Mouse (Mus musculus): ENCODE measurements around the gene Kif14.
A peak's percentile ranks its signal among the peaks of the same experiment; 100 is the strongest.
"Not testable (repeated sequence)": the region's sequence is repeated elsewhere in the genome, so short reads cannot be mapped to it uniquely, and the experiment has no call there.

The Kif14 gene

GRCm38 (mm10) chr1:136491681-136492080 lies 25.5 kb downstream of the Kif14 start:
- no peak for DNase-seq (ENCODE audit: low spot score)

GRCm38 (mm10) chr1:136492232-136492631 lies 26.1 kb downstream of the Kif14 start:
- DNase-seq (ENCODE audit: low spot score), result no peak

GRCm38 (mm10) chr1:136499317-136499716 lies 33.2 kb downstream of the Kif14 start:
- no peak for DNase-seq (ENCODE audit: low spot score)

- no peak for DNase-seq (ENCODE audit: low spot score)
Observed at GRCm38 (mm10) chr1:136502936-136503335, 36.8 kb downstream of the Kif14 start.

- not testable (repeated sequence) for DNase-seq (ENCODE audit: low spot score)
Observed at GRCm38 (mm10) chr1:136506255-136506654, 40.1 kb downstream of the Kif14 start.

- no peak for DNase-seq (ENCODE audit: low spot score)
Observed at GRCm38 (mm10) chr1:136512317-136512716, 46.2 kb downstream of the Kif14 start.

- DNase-seq (ENCODE audit: low spot score), result no peak
Observed at GRCm38 (mm10) chr1:136513181-136513580, 47.0 kb downstream of the Kif14 start.

GRCm38 (mm10) chr1:136518699-136519356 lies 52.7 kb downstream of the Kif14 start:
- DNase-seq (ENCODE audit: low spot score), result no peak

GRCm38 (mm10) chr1:136521363-136521937 lies 55.3 kb downstream of the Kif14 start:
- DNase-seq (ENCODE audit: low spot score), result no peak

- DNase-seq (ENCODE audit: low spot score), result peak; percentile 52
Observed at GRCm38 (mm10) chr1:136524917-136525316, 58.8 kb downstream of the Kif14 start.

- no peak for DNase-seq (ENCODE audit: low spot score)
Observed at GRCm38 (mm10) chr1:136525818-136526217, 59.7 kb downstream of the Kif14 start.

- no peak for DNase-seq (ENCODE audit: low spot score)
Observed at GRCm38 (mm10) chr1:136527163-136527562, 61.0 kb downstream of the Kif14 start.

- no peak for DNase-seq (ENCODE audit: low spot score)
Observed at GRCm38 (mm10) chr1:136532556-136532955, 66.4 kb downstream of the Kif14 start.

- no peak for DNase-seq (ENCODE audit: low spot score)
Observed at GRCm38 (mm10) chr1:136536947-136537346, 70.8 kb downstream of the Kif14 start.

GRCm38 (mm10) chr1:136538247-136538646 lies 72.1 kb downstream of the Kif14 start:
- no peak for DNase-seq (ENCODE audit: low spot score)

- no peak for DNase-seq (ENCODE audit: low spot score)
Observed at GRCm38 (mm10) chr1:136540407-136540895, 74.3 kb downstream of the Kif14 start.

GRCm38 (mm10) chr1:136541618-136542376 lies 75.7 kb downstream of the Kif14 start:
- no peak for DNase-seq (ENCODE audit: low spot score)

GRCm38 (mm10) chr1:136543920-136544319 lies 77.8 kb downstream of the Kif14 start:
- no peak for DNase-seq (ENCODE audit: low spot score)

- DNase-seq (ENCODE audit: low spot score), result no peak
Observed at GRCm38 (mm10) chr1:136547068-136547467, 80.9 kb downstream of the Kif14 start.

GRCm38 (mm10) chr1:136550285-136550684 lies 84.1 kb downstream of the Kif14 start:
- DNase-seq (ENCODE audit: low spot score), result no peak

- peak; percentile 70 for DNase-seq (ENCODE audit: low spot score)
Observed at GRCm38 (mm10) chr1:136550851-136551540, 84.9 kb downstream of the Kif14 start.

GRCm38 (mm10) chr1:136554686-136555085 lies 88.5 kb downstream of the Kif14 start:
- DNase-seq (ENCODE audit: low spot score), result no peak
